Mouse (Mus musculus): ENCODE results near the gene Vgll1. TPM values are rescaled to one million over a fixed set of nuclear protein-coding genes. Genes with fewer than 3 reads are reported as not detected.

The Vgll1 gene
- not detected for total RNA-seq (2023)

GRCm38 (mm10) chrX:57087806-57088205 is at the start of gene Vgll1:
TSS of gene Vgll1 (plus strand) at chrX:57088106.

GRCm38 (mm10) chrX:57042774-57043173 is 45.1 kb upstream of the Vgll1 start, which contains the start of gene Brs3:
TSS of gene Brs3 (plus strand) at chrX:57043074.

GRCm38 (mm10) chrX:57053174-57053992 is 34.5 kb upstream of the Vgll1 start, which contains the start of gene Htatsf1:
TSS of gene Htatsf1 (plus strand) at chrX:57053583.

Other genes with a start within 250 kb of the Vgll1 start
- not detected for gene Adgrg4, start 217.9 kb upstream of the Vgll1 start, total RNA-seq (2023)
- gene Brs3, start 45.0 kb upstream of the Vgll1 start, total RNA-seq (2023) = not detected
- gene Htatsf1, start 34.5 kb upstream of the Vgll1 start, total RNA-seq (2023) = 10 to 100 TPM; 15.4 to 17.2 TPM
- not detected for gene Cd40lg, start 124.0 kb downstream of the Vgll1 start, total RNA-seq (2023)